Mouse (Mus musculus) midbrain, embryonic 16.5 days (tissue): ENCODE measurements at regions not wholly inside any gene's neighbourhood (a gene's known extent, or its start where the extent isn't known, plus 50 kb on each side); places are given as distances from the start of the nearest gene placed in this dataset.

Source experiments
- ATAC-seq: fragments of 200-750 bp; cut with Nextera tagmentation; 2 replicates; pipeline ENCODE4 v1.8.0; 2017; ENCODE audit warnings: moderate TSS enrichment
- H3K27ac ChIP-seq: fragments of 300-500 bp; sonication (generic); 2 replicates; pipeline ENCODE4 v1.5.1; 2014; ENCODE audit warnings: mild to moderate bottlenecking, low read length, mixed read lengths
- H3K27me3 ChIP-seq: fragments of 300-500 bp; sonication (generic); 2 replicates; pipeline ENCODE4 v1.6.1; 2014; ENCODE audit warnings: low read depth, low read length, mixed read lengths; ENCODE audit not compliant: control insufficient read depth, insufficient read depth
- H3K36me3 ChIP-seq: fragments of 300-500 bp; sonication (generic); 2 replicates; pipeline ENCODE4 v1.6.1; 2014; ENCODE audit warnings: mild to moderate bottlenecking, low read length, moderate library complexity, mixed read lengths; ENCODE audit not compliant: control insufficient read depth, insufficient read depth
- H3K4me1 ChIP-seq: fragments of 300-500 bp; sonication (generic); 2 replicates; pipeline ENCODE4 v1.6.1; 2014; ENCODE audit warnings: mild to moderate bottlenecking, low read length, mixed read lengths; ENCODE audit not compliant: control insufficient read depth, insufficient read depth
- H3K4me2 ChIP-seq: fragments of 300-500 bp; sonication (generic); 2 replicates; pipeline ENCODE4 v1.6.1; 2014; ENCODE audit warnings: mild to moderate bottlenecking, low read length, mixed read lengths
- H3K4me3 ChIP-seq: fragments of 300-500 bp; sonication (generic); 2 replicates; pipeline ENCODE4 v1.5.1; 2014; ENCODE audit warnings: low read depth, mild to moderate bottlenecking, low read length, moderate library complexity, mixed read lengths
- H3K9ac ChIP-seq: fragments of 300-500 bp; sonication (generic); 2 replicates; pipeline ENCODE4 v1.6.1; 2014; ENCODE audit warnings: low read depth, low read length, mixed read lengths
- H3K9me3 ChIP-seq: fragments of 300-500 bp; sonication (generic); replicated peaks from 2 replicates; pipeline ENCODE4 v1.6.1; 2014; ENCODE audit warnings: mild to moderate bottlenecking, low read length, mixed read lengths; ENCODE audit not compliant: control insufficient read depth, poor library complexity, severe bottlenecking
- WGBS: fragments of 180-500 bp; shearing (Covaris S2); extraction: QIAGEN DNeasy Blood & Tissue Kit; methylation state at CpG from one replicate; pipeline ENCODE4 v1.1.7; 2014; 5-methylcytosine and 5-hydroxymethylcytosine counted together

GRCm38 (mm10) chr5:35185826-35186225 is 80.3 kb upstream of the Lrpap1 start:
- H3K4me2 ChIP-seq: no peak overlapping the region
- no peak overlapping the region for H3K27ac ChIP-seq
- 56% methylated on average over 3 of the region's 3 CpGs for WGBS
- H3K9ac ChIP-seq: no peak overlapping the region
- no peaks in the 10 kb centered on the region for H3K9me3 ChIP-seq
- H3K4me3 ChIP-seq: no peak overlapping the region
- H3K4me1 ChIP-seq: peaks cover 2% of the 10 kb centered on the region; the same call in 1 of the 2 replicates
- no peaks in the 10 kb centered on the region for H3K27me3 ChIP-seq
- no peak for ATAC-seq
- no peaks in the 10 kb centered on the region for H3K36me3 ChIP-seq

DNA sequence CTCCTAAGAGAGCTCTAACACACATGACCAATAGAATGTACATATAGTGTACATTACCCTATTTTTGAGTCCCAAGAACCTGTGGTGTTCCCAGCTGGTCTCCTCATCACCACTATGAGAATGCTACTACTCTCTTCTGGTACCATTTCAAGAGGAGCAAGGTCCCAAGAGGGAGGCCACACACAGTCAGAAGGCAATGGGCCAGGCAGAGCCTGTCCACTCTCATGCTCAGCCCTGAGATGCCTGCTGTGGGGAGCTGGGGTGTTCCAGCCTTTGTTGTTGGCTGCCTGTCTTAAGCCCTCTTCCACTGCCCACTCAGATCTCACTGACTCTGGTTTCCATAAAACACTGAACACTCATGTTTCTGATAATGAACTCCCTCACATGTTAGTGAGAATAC is 79.7 kb upstream of the Lrpap1 start:
- Histone ChIP-seq H3K4me2 (no peak overlapping the region), H3K27ac (no peak overlapping the region), H3K27me3 (no peaks in the 10 kb centered on the region), H3K36me3 (no peaks in the 10 kb centered on the region), H3K9ac (no peak overlapping the region), H3K4me3 (no peak overlapping the region), H3K9me3 (no peaks in the 10 kb centered on the region), H3K4me1 (peaks cover 2% of the 10 kb centered on the region; the same call in 1 of the 2 replicates)
- no peak for ATAC-seq

- 79% methylated on average over 7 of the region's 7 CpGs for WGBS
- ATAC-seq: no peak
- H3K4me3 ChIP-seq: no peak overlapping the region
These were observed 77.9 kb upstream of the Lrpap1 start for GRCm38 (mm10) chr5:35183418-35183817.

DNA sequence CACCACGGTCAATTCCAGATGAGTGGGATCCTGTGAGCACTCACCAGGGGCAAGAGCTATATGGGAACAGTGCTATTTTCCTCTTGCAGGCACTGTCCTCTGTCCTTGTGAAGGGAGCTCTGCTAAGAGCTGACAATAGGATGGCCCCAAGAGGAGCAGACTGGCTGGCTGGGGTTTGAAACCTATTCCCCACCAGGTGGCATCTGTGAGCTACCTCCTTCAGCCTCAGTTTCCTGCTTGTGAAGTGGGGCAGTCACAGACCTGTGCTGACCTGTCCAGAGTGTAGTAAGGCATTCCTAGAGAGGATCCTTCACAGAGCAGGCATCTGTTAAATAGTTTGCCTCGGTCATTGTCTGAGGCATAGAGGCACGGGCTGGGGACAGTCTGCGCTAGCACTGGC is 71.8 kb upstream of the Lrpap1 start:
- no peak overlapping the region for H3K4me3 ChIP-seq
- no peak overlapping the region for H3K4me2 ChIP-seq
- no peak for ATAC-seq
- H3K27ac ChIP-seq: no peak overlapping the region
- H3K36me3 ChIP-seq: no peaks in the 10 kb centered on the region
- WGBS: 66% methylated on average over 4 of the region's 4 CpGs
- H3K9ac ChIP-seq: no peak overlapping the region
- H3K27me3 ChIP-seq: no peaks in the 10 kb centered on the region; the same call in 1 of the 2 replicates
- H3K9me3 ChIP-seq: no peaks in the 10 kb centered on the region
- no peaks in the 10 kb centered on the region for H3K4me1 ChIP-seq

More at GRCm38 (mm10) chr5:35183418-35183817, 77.9 kb upstream of the Lrpap1 start:
- Histone ChIP-seq H3K36me3 (no peaks in the 10 kb centered on the region), H3K4me2 (no peak overlapping the region), H3K27ac (no peak overlapping the region), H3K9ac (no peak overlapping the region), H3K4me1 (no peaks in the 10 kb centered on the region), H3K27me3 (no peaks in the 10 kb centered on the region), H3K9me3 (no peaks in the 10 kb centered on the region)

- H3K9ac ChIP-seq: no peak overlapping the region
- H3K27ac ChIP-seq: no peak overlapping the region
- 51% methylated on average over 13 of the region's 13 CpGs for WGBS
- H3K36me3 ChIP-seq: no peaks in the 10 kb centered on the region
- no peaks in the 10 kb centered on the region for H3K4me1 ChIP-seq
- no peaks in the 10 kb centered on the region; the same call in 1 of the 2 replicates for H3K27me3 ChIP-seq
- ATAC-seq: no peak
- H3K9me3 ChIP-seq: no peaks in the 10 kb centered on the region
- H3K4me3 ChIP-seq: no peak overlapping the region
- H3K4me2 ChIP-seq: no peak overlapping the region
These were observed 70.7 kb upstream of the Lrpap1 start for GRCm38 (mm10) chr5:35176112-35176848.

GRCm38 (mm10) chr5:35174318-35174717 is 68.8 kb upstream of the Lrpap1 start:
- Histone ChIP-seq H3K9me3 (no peaks in the 10 kb centered on the region), H3K36me3 (no peaks in the 10 kb centered on the region), H3K4me1 (no peaks in the 10 kb centered on the region), H3K4me3 (no peak overlapping the region), H3K27ac (no peak overlapping the region), H3K9ac (no peak overlapping the region), H3K4me2 (no peak overlapping the region), H3K27me3 (no peaks in the 10 kb centered on the region; the same call in 1 of the 2 replicates)
- 74% methylated on average over 4 of the region's 4 CpGs for WGBS
- ATAC-seq: no peak

GRCm38 (mm10) chr5:35171336-35171735 is 65.8 kb upstream of the Lrpap1 start:
- Histone ChIP-seq H3K4me2 (no peak overlapping the region), H3K9me3 (no peaks in the 10 kb centered on the region), H3K27ac (no peak overlapping the region), H3K4me1 (no peaks in the 10 kb centered on the region), H3K9ac (no peak overlapping the region), H3K36me3 (no peaks in the 10 kb centered on the region), H3K4me3 (no peak overlapping the region), H3K27me3 (no peaks in the 10 kb centered on the region)
- no peak for ATAC-seq
- 68% methylated on average over 3 of the region's 3 CpGs for WGBS

GRCm38 (mm10) chr5:35170369-35171130 is 65.0 kb upstream of the Lrpap1 start:
- H3K4me2 ChIP-seq: no peak overlapping the region
- H3K9me3 ChIP-seq: no peaks in the 10 kb centered on the region
- H3K4me1 ChIP-seq: no peaks in the 10 kb centered on the region
- H3K27ac ChIP-seq: no peak overlapping the region
- H3K27me3 ChIP-seq: no peaks in the 10 kb centered on the region
- H3K36me3 ChIP-seq: no peaks in the 10 kb centered on the region
- no peak overlapping the region for H3K4me3 ChIP-seq
- no peak overlapping the region for H3K9ac ChIP-seq
- no peak for ATAC-seq
- 81% methylated on average over 11 of the region's 11 CpGs for WGBS

DNA sequence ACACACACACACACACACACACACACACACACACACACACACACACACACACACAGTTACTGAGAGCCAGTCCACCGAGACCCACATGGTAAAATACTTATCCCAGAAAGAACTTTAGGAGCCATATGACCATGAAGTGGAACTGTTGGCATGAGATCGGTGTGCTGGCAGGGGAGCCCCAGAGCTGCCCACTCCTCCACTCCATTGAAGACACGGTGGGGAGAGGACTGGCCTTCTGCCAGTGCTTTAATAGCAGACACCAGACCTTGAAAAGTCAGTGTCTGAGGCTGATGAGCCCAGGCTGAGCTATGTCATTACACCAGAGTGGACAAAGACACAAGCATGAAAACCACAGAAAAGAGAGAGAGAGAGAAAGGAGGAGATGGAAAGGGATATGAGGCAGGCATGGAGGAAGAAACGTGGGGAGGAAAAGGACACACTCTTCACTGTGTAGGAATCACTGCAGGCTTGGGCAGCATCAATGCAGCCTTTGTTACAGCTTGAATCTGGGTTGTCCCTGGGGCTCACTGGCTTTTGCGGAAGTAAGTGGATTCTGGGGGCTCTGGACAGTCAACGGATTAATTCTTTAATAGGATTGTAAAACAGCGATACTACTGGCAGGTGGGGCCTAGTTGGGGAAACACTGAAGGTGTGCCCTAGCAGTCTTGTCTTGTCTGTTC is 64.2 kb upstream of the Lrpap1 start:
- ATAC-seq: no peak
- Histone ChIP-seq H3K27ac (no peak overlapping the region), H3K36me3 (no peaks in the 10 kb centered on the region), H3K4me3 (no peak overlapping the region), H3K9ac (no peak overlapping the region), H3K4me1 (no peaks in the 10 kb centered on the region), H3K27me3 (no peaks in the 10 kb centered on the region), H3K9me3 (no peaks in the 10 kb centered on the region), H3K4me2 (no peak overlapping the region)
- 63% methylated on average over 7 of the region's 7 CpGs for WGBS
